Comparison of ENCODE assay signal across 12 mouse cellular contexts in the genomic region with DNA sequence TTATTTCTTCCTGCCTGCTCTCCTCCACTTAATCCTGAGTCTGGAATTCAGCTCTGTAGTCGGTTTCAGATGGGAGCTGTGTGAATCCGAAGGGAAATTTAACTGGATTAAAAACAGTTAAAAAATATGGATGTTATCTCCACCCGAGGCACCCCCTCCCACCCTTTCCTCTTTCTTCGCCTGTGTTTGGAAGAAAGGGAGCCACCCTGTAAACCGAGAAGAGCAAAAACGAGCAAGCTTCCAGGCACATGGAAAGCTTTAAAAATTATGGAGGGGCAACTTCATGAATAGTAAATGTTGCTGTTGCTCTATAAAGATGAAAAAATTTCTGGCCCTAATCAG. TPM values are rescaled to one million over a fixed set of nuclear protein-coding genes. Genes with fewer than 3 reads are reported as not detected.
DNase-seq lines count a peak whose midpoint lies in the region; ATAC-seq and TF ChIP-seq lines count a peak whose summit lies in the region.
"Had no signal": no experiment of that assay in that cellular context is flagged by ENCODE, and none has a peak within 500 bp of the region (broad histone marks: within the 10 kb centered on the region; RNA-seq: fewer than 3 reads in every experiment).

No protein-coding gene starts in this region.

- TF ChIP-seq CTCF in layer of hippocampus, adult 2 months (conservative IDR thresholded peaks at IDR 0.05) = no peak

- intact Hi-C loops in gastrocnemius, postnatal 14 days (cut with DNase I; ENCODE audit: low total_unique reads) = no loop called here

- peak overlapping the region; percentile 14; the same call in 1 of the 2 replicates for H3K27ac ChIP-seq in layer of hippocampus, adult 2 months
- H3K27ac ChIP-seq in forebrain, embryonic 11.5 days (ENCODE audit: low read depth, low read length) = no peak overlapping the region
- peak overlapping the region; percentile 90 for H3K27ac ChIP-seq in limb, embryonic 10.5 days
- H3K27ac ChIP-seq in neural tube, embryonic 12.5 days = no peak overlapping the region

- 10% methylated on average over 6 of the region's 6 CpGs for WGBS in forebrain, embryonic 11.5 days
- 13% methylated on average over 6 of the region's 6 CpGs for WGBS in limb, embryonic 10.5 days
- WGBS in neural tube, embryonic 12.5 days = 30% methylated on average over 6 of the region's 6 CpGs

- peak overlapping the region; percentile 59 for H3K9ac ChIP-seq in forebrain, embryonic 11.5 days (ENCODE audit: low read length)
- H3K9ac ChIP-seq in neural tube, embryonic 12.5 days = no peak overlapping the region

- no peak for DNase-seq in layer of hippocampus, adult 2 months (ENCODE audit: low spot score in 2 of 2)
- DNase-seq in layer of hippocampus, adult 18-20 months (ENCODE audit: low spot score in 2 of 2) = no peak
- no peak for DNase-seq in forebrain, embryonic 11.5 days (ENCODE audit: low spot score)
- DNase-seq in limb, embryonic 10.5 days (ENCODE audit: low spot score) = no peak
- DNase-seq in cerebellum, postnatal 36 days = no peak
- DNase-seq in thymus, postnatal 4 days = no peak
- no peak for DNase-seq in gastrocnemius, postnatal 14 days
- DNase-seq: cerebellum, adult 11 months; kidney, adult 11 months had no signal

- H3K9me3 ChIP-seq in forebrain, embryonic 11.5 days (ENCODE audit: control insufficient read depth, low read length) = no peaks in the 10 kb centered on the region
- no peaks in the 10 kb centered on the region for H3K9me3 ChIP-seq in limb, embryonic 10.5 days (replicated peaks)
- H3K9me3 ChIP-seq in neural tube, embryonic 12.5 days = no peaks in the 10 kb centered on the region
- H3K9me3 ChIP-seq: G1E had no signal

- H3K4me1 ChIP-seq in forebrain, embryonic 11.5 days (replicated peaks; ENCODE audit: control insufficient read depth, insufficient read depth, low read length) = 0 out of 2 replicates have a peak, but pooled peaks cover 2% of the 10 kb centered on the region
- H3K4me1 ChIP-seq in limb, embryonic 10.5 days = peaks cover 43% of the 10 kb centered on the region
- H3K4me1 ChIP-seq in neural tube, embryonic 12.5 days = peaks cover 4% of the 10 kb centered on the region

- peak overlapping the region; percentile 47 for H3K4me3 ChIP-seq in layer of hippocampus, adult 2 months
- H3K4me3 ChIP-seq in forebrain, embryonic 11.5 days (ENCODE audit: low read depth, low read length) = peak overlapping the region; percentile 42
- H3K4me3 ChIP-seq in limb, embryonic 10.5 days = peak overlapping the region; percentile 58
- H3K4me3 ChIP-seq in neural tube, embryonic 12.5 days = peak overlapping the region; percentile 44

- no peak for ATAC-seq in forebrain, embryonic 11.5 days (replicated peaks; ENCODE audit: low FRiP score)
- no peak for ATAC-seq in neural tube, embryonic 12.5 days (ENCODE audit: low FRiP score, low read depth)

- H3K27me3 ChIP-seq in forebrain, embryonic 11.5 days (ENCODE audit: control insufficient read depth, insufficient read depth, low read length) = no peaks in the 10 kb centered on the region
- H3K27me3 ChIP-seq in limb, embryonic 10.5 days (ENCODE audit: low read depth, poor library complexity, severe bottlenecking) = no peaks in the 10 kb centered on the region
- no peaks in the 10 kb centered on the region for H3K27me3 ChIP-seq in neural tube, embryonic 12.5 days (replicated peaks)

- no peaks in the 10 kb centered on the region for H3K36me3 ChIP-seq in forebrain, embryonic 11.5 days (ENCODE audit: control insufficient read depth, insufficient read depth, low read length)
- no peaks in the 10 kb centered on the region for H3K36me3 ChIP-seq in limb, embryonic 10.5 days
- H3K36me3 ChIP-seq in neural tube, embryonic 12.5 days = no peaks in the 10 kb centered on the region
- H3K36me3 ChIP-seq: G1E had no signal

- H3K4me2 ChIP-seq in forebrain, embryonic 11.5 days (ENCODE audit: low read depth, low read length, severe bottlenecking) = peak overlapping the region; percentile 68; the same call in 1 of the 2 replicates
- H3K4me2 ChIP-seq in neural tube, embryonic 12.5 days (replicated peaks) = peak overlapping the region; percentile 81

RNA-seq across cellular contexts. Expression of a gene that starts 57.4 kb away (rescaled TPM):
- not detected for total RNA-seq in layer of hippocampus, adult 2 months (2021)
- total RNA-seq in layer of hippocampus, adult 18-20 months (2021) = not detected
- not detected in 2 replicates for polyA plus RNA-seq in forebrain, embryonic 11.5 days (2014; fragmentation: Nextera tagmentation; extraction: Ambion mirVana)
- polyA plus RNA-seq in limb, embryonic 10.5 days (2016; fragmentation: Nextera tagmentation; extraction: Ambion mirVana) = not detected in 2 replicates
- not detected in 2 replicates for polyA plus RNA-seq in neural tube, embryonic 12.5 days (2016; fragmentation: Nextera tagmentation; extraction: Ambion mirVana)
- total RNA-seq in gastrocnemius, postnatal 14 days (2021) = not detected
- total RNA-seq: G1E; neutrophil, adult 5-6 weeks had no signal
- polyA plus RNA-seq: G1E had no signal

Comparison
In these comparisons a context has a peak if more than half of its experiments do, and no peak if none do; other contexts are left out.
1. H3K27ac ChIP-seq: peak in layer of hippocampus, adult 2 months (single experiment) and limb, embryonic 10.5 days (single experiment); none in forebrain, embryonic 11.5 days (single experiment) and neural tube, embryonic 12.5 days (single experiment).
2. Peak in every context shown above with its lines, with median percentiles within 50 percentile points of each other: H3K4me3 ChIP-seq.